Mouse (Mus musculus): ENCODE measurements at regions not wholly inside any gene's neighbourhood (a gene's known extent, or its start where the extent isn't known, plus 50 kb on each side); places are given as distances from the start of the nearest gene placed in this dataset.

DNA sequence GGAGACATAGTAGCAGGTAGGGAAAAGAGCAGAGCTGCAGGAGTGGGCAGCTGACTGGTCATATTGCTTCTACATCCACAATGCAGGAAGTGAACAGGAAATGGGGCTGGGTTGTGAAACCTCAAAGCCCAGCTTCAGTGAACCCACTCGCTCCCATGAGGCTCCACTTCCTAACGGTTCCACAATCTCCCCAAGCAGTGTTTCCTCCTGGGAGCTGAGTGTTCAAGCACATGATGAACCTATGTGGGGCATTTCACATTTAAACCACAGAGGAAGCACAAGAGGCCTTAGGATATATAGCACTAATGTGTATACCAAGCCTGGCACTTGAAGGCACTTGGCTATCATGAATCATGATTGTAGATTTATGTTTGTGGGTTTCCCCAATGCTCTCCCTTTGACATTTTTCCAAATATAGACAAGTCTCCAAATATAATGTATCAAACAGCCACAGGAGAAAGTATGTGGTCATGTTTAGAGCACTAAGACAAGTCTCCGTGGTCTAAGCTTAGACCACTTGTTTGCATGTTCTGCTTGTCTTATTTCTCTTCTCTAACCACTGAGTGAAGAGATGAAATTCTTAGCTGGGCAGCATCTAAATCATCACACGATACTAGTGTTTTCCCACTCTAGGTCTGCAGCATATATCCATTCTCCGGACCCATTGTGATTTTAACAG, 734.5 kb upstream of the Lrrc6 start:
- no peak for ATAC-seq (ENCODE audit: low FRiP score)

DNA sequence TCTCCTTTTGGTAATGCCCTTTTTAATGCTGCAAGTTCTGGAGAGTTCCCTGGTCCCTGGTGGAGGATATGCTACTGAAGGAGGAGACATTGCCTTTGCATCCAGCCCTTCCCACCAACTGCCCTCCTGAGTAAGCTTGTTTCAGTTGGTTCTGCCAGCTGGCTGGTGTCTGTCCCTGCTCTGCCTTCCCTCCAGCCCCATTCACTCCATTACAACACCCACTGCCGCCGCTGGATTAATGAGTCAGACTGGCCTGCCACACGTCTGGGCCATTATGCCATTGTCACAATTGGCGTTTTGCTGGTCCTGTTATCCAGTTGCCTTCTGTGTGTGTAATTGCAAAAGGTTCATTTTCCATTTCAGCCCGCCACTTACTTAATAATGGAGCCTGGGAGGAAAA, 728.6 kb upstream of the Lrrc6 start:
- 59% methylated on average over 5 of the region's 5 CpGs for WGBS
- ATAC-seq (ENCODE audit: low FRiP score), result no peak
- no peaks in the 10 kb centered on the region for H3K36me3 ChIP-seq (ENCODE audit: insufficient read depth, low read length)
- no peak overlapping the region for H3K27ac ChIP-seq (ENCODE audit: low read depth, low read length)
- H3K4me3 ChIP-seq (ENCODE audit: low read depth, low read length), result no peak overlapping the region
- H3K4me1 ChIP-seq (ENCODE audit: insufficient read depth, low read length), result no peaks in the 10 kb centered on the region
- H3K27me3 ChIP-seq (ENCODE audit: insufficient read depth, low read length), result no peaks in the 10 kb centered on the region
- TF ChIP-seq CTCF (IDR thresholded peaks at IDR 0.05), result no peak
- no peak for DNase-seq (ENCODE audit: low spot score)
- H3K9ac ChIP-seq (replicated peaks; ENCODE audit: low read length, poor library complexity, severe bottlenecking), result no peak overlapping the region
- H3K4me2 ChIP-seq (ENCODE audit: low read depth, low read length, poor library complexity, severe bottlenecking), result no peak overlapping the region
- no peaks in the 10 kb centered on the region for H3K9me3 ChIP-seq (ENCODE audit: low read length)

More for the DNA sequence above, 734.5 kb upstream of the Lrrc6 start:
- no peak overlapping the region for H3K4me2 ChIP-seq (ENCODE audit: low read depth, low read length, poor library complexity, severe bottlenecking)
- WGBS, result 92% methylated on average over 5 of the region's 5 CpGs
- no peak overlapping the region for H3K27ac ChIP-seq (ENCODE audit: low read depth, low read length)
- no peak for DNase-seq (ENCODE audit: low spot score)
- no peak overlapping the region for H3K4me3 ChIP-seq (ENCODE audit: low read depth, low read length)
- H3K27me3 ChIP-seq (ENCODE audit: insufficient read depth, low read length), result no peaks in the 10 kb centered on the region
- TF ChIP-seq CTCF (IDR thresholded peaks at IDR 0.05), result no peak
- no peak overlapping the region for H3K9ac ChIP-seq (replicated peaks; ENCODE audit: low read length, poor library complexity, severe bottlenecking)
- H3K4me1 ChIP-seq (ENCODE audit: insufficient read depth, low read length), result no peaks in the 10 kb centered on the region
- no peaks in the 10 kb centered on the region for H3K9me3 ChIP-seq (ENCODE audit: low read length)
- no peaks in the 10 kb centered on the region for H3K36me3 ChIP-seq (ENCODE audit: insufficient read depth, low read length)

DNA sequence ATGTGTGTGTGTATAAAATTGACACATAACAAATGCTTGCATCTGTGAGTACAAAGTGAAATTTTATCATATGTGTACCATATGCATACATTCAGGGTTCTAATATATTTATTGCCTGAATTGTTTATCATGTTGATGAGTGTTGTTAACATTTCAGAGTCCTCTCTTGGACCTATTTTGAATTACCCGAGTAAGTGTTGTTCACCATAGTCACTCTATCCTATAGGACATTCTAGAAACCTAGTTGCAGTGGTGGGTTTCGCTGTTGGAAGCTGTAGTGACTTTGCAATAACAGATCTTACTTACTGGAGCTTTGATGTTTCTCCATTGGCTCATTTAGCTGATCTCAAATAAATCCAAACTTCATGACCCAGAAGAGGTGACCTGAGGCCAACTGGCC, 727.9 kb upstream of the Lrrc6 start:
- DNase-seq (ENCODE audit: low spot score) (no peak), ATAC-seq (ENCODE audit: low FRiP score) (no peak)
- no peak overlapping the region for H3K9ac ChIP-seq (replicated peaks; ENCODE audit: low read length, poor library complexity, severe bottlenecking)
- no peaks in the 10 kb centered on the region for H3K36me3 ChIP-seq (ENCODE audit: insufficient read depth, low read length)
- no peaks in the 10 kb centered on the region for H3K27me3 ChIP-seq (ENCODE audit: insufficient read depth, low read length)
- H3K4me3 ChIP-seq (ENCODE audit: low read depth, low read length), result no peak overlapping the region
- no peak overlapping the region for H3K27ac ChIP-seq (ENCODE audit: low read depth, low read length)
- H3K9me3 ChIP-seq (ENCODE audit: low read length), result no peaks in the 10 kb centered on the region
- no peak for TF ChIP-seq CTCF (IDR thresholded peaks at IDR 0.05)
- no peaks in the 10 kb centered on the region for H3K4me1 ChIP-seq (ENCODE audit: insufficient read depth, low read length)
- 93% methylated on average over 2 of the region's 2 CpGs for WGBS
- no peak overlapping the region for H3K4me2 ChIP-seq (ENCODE audit: low read depth, low read length, poor library complexity, severe bottlenecking)

DNA sequence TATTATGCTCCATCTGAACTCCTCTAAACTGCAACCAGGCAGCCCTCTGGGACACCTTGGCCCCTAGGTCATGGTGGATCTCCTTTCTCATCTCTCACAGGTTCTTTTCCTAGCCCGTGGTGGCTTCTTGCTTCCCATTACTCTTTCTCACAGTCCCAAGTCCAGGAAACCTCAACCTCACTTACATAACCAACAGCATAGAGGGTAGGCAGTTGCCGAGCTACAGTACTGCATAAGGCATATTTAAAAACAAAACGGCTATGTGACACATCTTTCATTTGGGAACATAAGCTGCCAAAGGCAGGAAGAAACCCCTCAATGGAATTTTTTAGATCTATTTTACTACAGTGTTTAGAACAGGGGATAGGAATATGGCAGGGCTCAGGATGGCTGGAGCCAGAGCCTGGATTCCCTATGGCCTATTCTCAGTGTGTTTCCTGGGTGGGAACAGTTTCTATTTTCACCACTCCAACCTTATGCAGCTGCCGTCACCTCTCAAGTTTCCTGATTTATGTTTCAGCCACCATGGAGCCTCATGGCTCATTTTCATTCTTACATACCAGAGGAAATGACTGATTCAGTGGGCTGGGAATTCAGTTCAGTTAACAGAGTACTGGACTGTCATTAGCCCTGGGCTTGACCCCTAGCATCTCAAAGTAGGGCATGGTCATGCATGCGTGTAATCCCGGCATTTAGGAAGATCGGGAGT, 726.9 kb upstream of the Lrrc6 start:
- Histone ChIP-seq H3K9me3 (ENCODE audit: low read length) (no peaks in the 10 kb centered on the region), H3K36me3 (ENCODE audit: insufficient read depth, low read length) (no peaks in the 10 kb centered on the region), H3K4me3 (ENCODE audit: low read depth, low read length) (no peak overlapping the region), H3K4me1 (ENCODE audit: insufficient read depth, low read length) (no peaks in the 10 kb centered on the region), H3K27me3 (ENCODE audit: insufficient read depth, low read length) (no peaks in the 10 kb centered on the region), H3K27ac (ENCODE audit: low read depth, low read length) (no peak overlapping the region), H3K4me2 (ENCODE audit: low read depth, low read length, poor library complexity, severe bottlenecking) (no peak overlapping the region), H3K9ac (replicated peaks; ENCODE audit: low read length, poor library complexity, severe bottlenecking) (no peak overlapping the region)
- DNase-seq (ENCODE audit: low spot score) (no peak), ATAC-seq (ENCODE audit: low FRiP score) (no peak)
- no peak for TF ChIP-seq CTCF (IDR thresholded peaks at IDR 0.05)
- WGBS, result 92% methylated on average over 7 of the region's 7 CpGs

DNA sequence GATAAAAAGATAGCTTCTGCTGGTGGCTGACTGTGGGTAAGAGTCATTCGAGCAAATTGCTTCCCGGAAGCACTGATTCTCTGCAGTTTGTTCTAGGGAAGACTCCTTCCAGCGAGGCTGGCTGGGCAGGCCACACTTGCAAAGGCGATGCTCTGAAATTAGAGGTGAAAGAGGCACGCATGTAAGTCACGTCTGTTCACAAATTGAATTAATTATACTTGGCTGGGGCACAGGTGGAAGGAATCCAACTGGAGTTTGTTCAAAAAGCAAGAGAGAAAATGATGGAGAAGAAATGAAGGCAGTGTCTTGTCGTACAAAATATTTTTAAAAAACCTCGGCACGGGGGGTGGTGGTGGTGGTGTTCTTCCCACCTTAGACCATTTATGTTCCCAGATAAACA, 726.2 kb upstream of the Lrrc6 start:
- H3K4me1 ChIP-seq (ENCODE audit: insufficient read depth, low read length), result no peaks in the 10 kb centered on the region
- H3K9me3 ChIP-seq (ENCODE audit: low read length), result no peaks in the 10 kb centered on the region
- H3K27ac ChIP-seq (ENCODE audit: low read depth, low read length), result no peak overlapping the region
- H3K4me3 ChIP-seq (ENCODE audit: low read depth, low read length), result no peak overlapping the region
- H3K27me3 ChIP-seq (ENCODE audit: insufficient read depth, low read length), result no peaks in the 10 kb centered on the region
- no peak for DNase-seq (ENCODE audit: low spot score)
- TF ChIP-seq CTCF (IDR thresholded peaks at IDR 0.05), result no peak
- no peak overlapping the region for H3K4me2 ChIP-seq (ENCODE audit: low read depth, low read length, poor library complexity, severe bottlenecking)
- ATAC-seq (ENCODE audit: low FRiP score), result no peak
- H3K36me3 ChIP-seq (ENCODE audit: insufficient read depth, low read length), result no peaks in the 10 kb centered on the region
- WGBS, result 83% methylated on average over 9 of the region's 9 CpGs
- no peak overlapping the region for H3K9ac ChIP-seq (replicated peaks; ENCODE audit: low read length, poor library complexity, severe bottlenecking)

Measured in midbrain, postnatal 0 days (tissue).